Mouse (Mus musculus) MEL (cell line): ENCODE data around the gene Aim2. TPM values are rescaled to one million over a fixed set of nuclear protein-coding genes. Genes with fewer than 3 reads are reported as not detected.

Experiments used
- DNase-seq: peaks from one replicate; pipeline ENCODE4 v3.0.0; 2011; ENCODE audit warnings: low read depth, low spot score
- H3K27ac ChIP-seq: 2 replicates; pipeline ENCODE4 v1.5.1; 2012; ENCODE audit warnings: low read depth, mild to moderate bottlenecking, control low read depth, low read length, moderate library complexity; ENCODE audit not compliant: control insufficient read depth
- H3K27me3 ChIP-seq, 2 experiments: fragments of 150-350 bp in 1 of 2; sonication (generic) in 1 of 2; 2 replicates each; pipeline ENCODE4 v1.6.1; 2012; ENCODE audit warnings: low read length in 2 of 2, mild to moderate bottlenecking in 2 of 2, improper control_type of control experiment in 1 of 2, moderate library complexity in 1 of 2; ENCODE audit not compliant: insufficient read depth in 2 of 2, control insufficient read depth in 1 of 2
- H3K36me3 ChIP-seq, 2 experiments: 2 replicates each; pipeline ENCODE4 v1.6.1; 2012 to 2014; ENCODE audit warnings: low read length in 2 of 2, improper control_type of control experiment in 1 of 2, inconsistent platforms in 1 of 2, mild to moderate bottlenecking in 1 of 2; ENCODE audit not compliant: insufficient read depth in 2 of 2, control insufficient read depth in 1 of 2
- H3K4me1 ChIP-seq, 2 experiments: fragments of 150-350 bp in 1 of 2; sonication (generic) in 1 of 2; 2 replicates each; pipeline ENCODE4 v1.6.1; 2012; ENCODE audit warnings: low read length in 2 of 2, improper control_type of control experiment in 1 of 2, mild to moderate bottlenecking in 1 of 2; ENCODE audit not compliant: insufficient read depth in 2 of 2, control insufficient read depth in 1 of 2
- H3K4me3 ChIP-seq, 2 experiments: fragments of 150-350 bp in 1 of 2; sonication (generic) in 1 of 2; 2 replicates each; pipeline ENCODE4 v1.5.1; 2012; ENCODE audit warnings: low read depth in 2 of 2, low read length in 2 of 2, mild to moderate bottlenecking in 2 of 2, moderate library complexity in 2 of 2, control low read depth in 1 of 2, improper control_type of control experiment in 1 of 2; ENCODE audit not compliant: control insufficient read depth in 1 of 2, insufficient read depth in 1 of 2
- H3K79me2 ChIP-seq: 2 replicates; pipeline ENCODE4 v1.6.1; 2012; ENCODE audit warnings: mild to moderate bottlenecking, low read length, moderate library complexity; ENCODE audit not compliant: control insufficient read depth, poor library complexity, insufficient read depth
- H3K9ac ChIP-seq: 2 replicates; pipeline ENCODE4 v1.6.1; 2012; ENCODE audit warnings: low read depth, mild to moderate bottlenecking, control low read depth, low read length, moderate library complexity; ENCODE audit not compliant: control insufficient read depth, poor library complexity, severe bottlenecking
- H3K9me3 ChIP-seq: fragments of 150-350 bp; sonication (generic); replicated peaks from 2 replicates; pipeline ENCODE4 v1.6.1; 2012; ENCODE audit warnings: mild to moderate bottlenecking, low read length, improper control_type of control experiment, moderate library complexity; ENCODE audit not compliant: insufficient read depth
- BHLHE40 ChIP-seq: IDR thresholded peaks from 2 replicates; pipeline ENCODE4 v1.6.1; 2012; ENCODE audit warnings: low read depth, mild to moderate bottlenecking, inconsistent platforms, low read length, improper control_type of control experiment, borderline replicate concordance
- CTCF ChIP-seq, 3 experiments: IDR thresholded peaks in 2 of 3; conservative IDR thresholded peaks in 1 of 3; 2 replicates each; pipeline ENCODE4 v1.5.1; 2011 to 2012; ENCODE audit warnings: low read length in 3 of 3, low read depth in 2 of 3, mild to moderate bottlenecking in 2 of 3, improper control_type of control experiment in 1 of 3, inconsistent platforms in 1 of 3, mixed read lengths in 1 of 3, moderate library complexity in 1 of 3; ENCODE audit not compliant: control insufficient read depth in 1 of 3, insufficient read depth in 1 of 3, poor library complexity in 1 of 3, severe bottlenecking in 1 of 3
- ELF1 ChIP-seq: IDR thresholded peaks from 2 replicates; pipeline ENCODE4 v1.6.1; 2014; ENCODE audit warnings: low read depth, mild to moderate bottlenecking, inconsistent platforms, low read length, improper control_type of control experiment, moderate library complexity
- ETS1 ChIP-seq: IDR thresholded peaks from 2 replicates; pipeline ENCODE4 v1.6.1; 2012; ENCODE audit warnings: low read depth, mild to moderate bottlenecking, inconsistent platforms, low read length, improper control_type of control experiment, moderate library complexity
- GABPA ChIP-seq: IDR thresholded peaks from 2 replicates; pipeline ENCODE4 v1.6.1; 2012; ENCODE audit warnings: low read depth, mild to moderate bottlenecking, inconsistent platforms, low read length, improper control_type of control experiment, moderate library complexity
- GATA1 ChIP-seq: IDR thresholded peaks from 2 replicates; pipeline ENCODE4 v1.6.1; 2011; ENCODE audit warnings: low read depth, low read length, improper control_type of control experiment
- JUND ChIP-seq: IDR thresholded peaks from 2 replicates; pipeline ENCODE4 v1.6.1; 2011; ENCODE audit warnings: low read depth, mild to moderate bottlenecking, improper control_type of control experiment, low read length
- KAT2A ChIP-seq: conservative IDR thresholded peaks from 2 replicates; pipeline ENCODE4 v1.6.1; 2012; ENCODE audit warnings: low read depth, low read length, improper control_type of control experiment, inconsistent platforms
- MAFK ChIP-seq: IDR thresholded peaks from 2 replicates; pipeline ENCODE4 v1.6.1; 2011; ENCODE audit warnings: low read depth, mild to moderate bottlenecking, low read length, improper control_type of control experiment, borderline replicate concordance
- MAZ ChIP-seq: IDR thresholded peaks from 2 replicates; pipeline ENCODE4 v1.6.1; 2012; ENCODE audit warnings: low read depth, mild to moderate bottlenecking, inconsistent platforms, low read length, improper control_type of control experiment
- MEF2A ChIP-seq: IDR thresholded peaks from 2 replicates; pipeline ENCODE4 v1.6.1; 2014; ENCODE audit warnings: low read depth, mild to moderate bottlenecking, inconsistent platforms, low read length, improper control_type of control experiment; ENCODE audit not compliant: poor library complexity, insufficient replicate concordance, severe bottlenecking; ENCODE audit errors: extremely low read depth
- MXI1 ChIP-seq: IDR thresholded peaks from 2 replicates; pipeline ENCODE4 v1.6.1; 2011; ENCODE audit warnings: mild to moderate bottlenecking, low read depth, low read length, improper control_type of control experiment
- MYB ChIP-seq: IDR thresholded peaks from 2 replicates; pipeline ENCODE4 v1.6.1; 2011; ENCODE audit warnings: mild to moderate bottlenecking, low read depth, low read length, improper control_type of control experiment
- NRF1 ChIP-seq: IDR thresholded peaks from 2 replicates; pipeline ENCODE4 v1.6.1; 2014; ENCODE audit warnings: low read depth, mild to moderate bottlenecking, inconsistent platforms, low read length, improper control_type of control experiment, moderate library complexity; ENCODE audit not compliant: poor library complexity, insufficient read depth, severe bottlenecking
- POLR2A ChIP-seq, 2 experiments: IDR thresholded peaks; 2 replicates each; pipeline ENCODE4 v1.6.1; 2011 to 2012; ENCODE audit warnings: low read length in 2 of 2, mild to moderate bottlenecking in 2 of 2, control low read depth in 1 of 2, improper control_type of control experiment in 1 of 2, low read depth in 1 of 2, moderate library complexity in 1 of 2; ENCODE audit not compliant: control insufficient read depth in 1 of 2, insufficient read depth in 1 of 2, poor library complexity in 1 of 2
- RAD21 ChIP-seq: IDR thresholded peaks from 2 replicates; pipeline ENCODE4 v1.6.1; 2011; ENCODE audit warnings: mild to moderate bottlenecking, low read depth, low read length, improper control_type of control experiment
- SMC3 ChIP-seq: IDR thresholded peaks from 2 replicates; pipeline ENCODE4 v1.6.1; 2011; ENCODE audit warnings: low read depth, low read length, improper control_type of control experiment
- TAL1 ChIP-seq: IDR thresholded peaks from 2 replicates; pipeline ENCODE4 v1.6.1; 2012; ENCODE audit warnings: mild to moderate bottlenecking, inconsistent platforms, low read length, moderate library complexity, mixed read lengths
- TBP ChIP-seq: IDR thresholded peaks from 2 replicates; pipeline ENCODE4 v1.8.0; 2011; ENCODE audit warnings: low read depth, low read length, improper control_type of control experiment
- UBTF ChIP-seq: IDR thresholded peaks from 2 replicates; pipeline ENCODE4 v1.6.1; 2012; ENCODE audit warnings: low read depth, mild to moderate bottlenecking, inconsistent platforms, low read length, improper control_type of control experiment, moderate library complexity, borderline replicate concordance; ENCODE audit not compliant: insufficient read depth
- USF1 ChIP-seq: IDR thresholded peaks from 2 replicates; pipeline ENCODE4 v1.6.1; 2014; ENCODE audit warnings: low read depth, mild to moderate bottlenecking, inconsistent platforms, low read length, improper control_type of control experiment, moderate library complexity
- USF2 ChIP-seq, 2 experiments: IDR thresholded peaks; 2 replicates each; pipeline ENCODE4 v1.6.1; 2011 to 2012; ENCODE audit warnings: improper control_type of control experiment in 2 of 2, low read length in 2 of 2, borderline replicate concordance in 1 of 2, inconsistent platforms in 1 of 2, low read depth in 1 of 2, mild to moderate bottlenecking in 1 of 2; ENCODE audit not compliant: insufficient read depth in 1 of 2
- ZKSCAN1 ChIP-seq: IDR thresholded peaks from 2 replicates; pipeline ENCODE4 v1.6.1; 2012; ENCODE audit warnings: low read depth, mild to moderate bottlenecking, inconsistent platforms, low read length, improper control_type of control experiment, moderate library complexity
- polyA plus RNA-seq, 2 experiments: library from polyadenylated mRNA; stranded (reverse) in 1 of 2; unstranded in 1 of 2; fragments of >175 nt in 1 of 2; fragments of >200 nt in 1 of 2; gene quantifications; 2 replicates each; pipeline versions ENCODE4 v1.2.1 to v1.2.4; 2012; ENCODE audit warnings: low replicate concordance in 2 of 2, low read depth in 1 of 2; ENCODE audit not compliant: insufficient read length in 2 of 2, insufficient read depth in 1 of 2, missing spikeins in 1 of 2
- total RNA-seq: library from RNA; depleted of rRNA; stranded (reverse); fragments of 300-350 nt; gene quantifications from 2 replicates; pipeline ENCODE4 v1.2.3, GENCODE M21; 2012

The Aim2 gene
- total and polyA plus RNA-seq, 3 experiments, result 2.3 to 9.1 TPM; not detected in 1

- no peak overlapping the region for H3K27ac ChIP-seq
- H3K9me3 ChIP-seq, result no peaks in the 10 kb centered on the region
- H3K79me2 ChIP-seq, result no peaks in the 10 kb centered on the region
- H3K27me3 ChIP-seq, result no peaks in the 10 kb centered on the region
- no peaks in the 10 kb centered on the region; a peak in 1 of 4 replicates for H3K36me3 ChIP-seq
- no peak overlapping the region for H3K9ac ChIP-seq
- DNase-seq, result no peak
- TF ChIP-seq CTCF (IDR thresholded peaks at IDR 0.05 in 2 of 3, conservative IDR thresholded peaks at IDR 0.05 in 1 of 3; ENCODE audit: control insufficient read depth in 1 of 3, insufficient read depth in 1 of 3, low read depth in 2 of 3, low read length in 3 of 3, poor library complexity in 1 of 3, severe bottlenecking in 1 of 3) (no peak), BHLHE40 (no peak), KAT2A (no peak), MXI1 (no peak), ETS1 (no peak), MYB (no peak), USF1 (no peak), NRF1 (no peak)
- no peak overlapping the region for H3K4me3 ChIP-seq
- H3K4me1 ChIP-seq, result peaks cover 0 to 4% of the 10 kb centered on the region in 2 experiments; a peak in 1 of 4 replicates
Measured at GRCm38 (mm10) chr1:173381436-173381835, 30.8 kb downstream of the Aim2 start.

DNA sequence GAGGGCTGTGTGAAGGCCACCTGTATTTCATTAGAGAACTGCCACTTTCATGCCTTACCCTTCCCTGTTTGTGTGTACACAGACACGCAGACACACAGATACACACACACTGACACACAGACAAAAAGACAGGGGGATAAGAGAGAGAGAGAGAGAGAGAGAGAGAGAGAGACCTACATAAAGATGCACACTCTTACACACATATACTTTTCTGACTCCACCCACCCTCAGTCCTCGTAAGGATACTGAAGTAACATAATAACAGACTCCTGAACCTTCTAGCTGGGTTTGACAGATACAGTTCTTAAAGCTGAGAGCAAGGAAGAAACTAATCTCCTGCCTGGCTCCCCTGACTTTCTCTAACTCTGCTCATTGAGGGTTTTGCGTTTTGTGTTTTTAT, 38.8 kb downstream of the Aim2 start:
- H3K4me3 ChIP-seq, result no peak overlapping the region
- no peaks in the 10 kb centered on the region; a peak in 1 of 4 replicates for H3K4me1 ChIP-seq
- H3K9me3 ChIP-seq, result no peaks in the 10 kb centered on the region
- H3K27me3 ChIP-seq, result no peaks in the 10 kb centered on the region
- H3K79me2 ChIP-seq, result no peaks in the 10 kb centered on the region
- DNase-seq, result no peak
- H3K27ac ChIP-seq, result no peak overlapping the region
- TF ChIP-seq RAD21, result no peak
- no peaks in the 10 kb centered on the region for H3K36me3 ChIP-seq
- no peak overlapping the region for H3K9ac ChIP-seq

- Histone ChIP-seq H3K36me3 (no peaks in the 10 kb centered on the region; a peak in 1 of 4 replicates), H3K27me3 (no peaks in the 10 kb centered on the region), H3K27ac (no peak overlapping the region), H3K79me2 (no peaks in the 10 kb centered on the region), H3K9ac (no peak overlapping the region), H3K9me3 (no peaks in the 10 kb centered on the region), H3K4me3 (no peak overlapping the region), H3K4me1 (no peaks in the 10 kb centered on the region)
- TF ChIP-seq TBP (no peak), USF2 (IDR thresholded peaks at IDR 0.05; ENCODE audit: borderline replicate concordance in 1 of 2, insufficient read depth in 1 of 2, low read depth in 1 of 2, low read length in 2 of 2) (no peak), GABPA (no peak), ELF1 (no peak), MAZ (no peak), POLR2A (IDR thresholded peaks at IDR 0.05; ENCODE audit: control insufficient read depth in 1 of 2, insufficient read depth in 1 of 2, low read depth in 1 of 2, low read length in 2 of 2, poor library complexity in 1 of 2) (no peak), CTCF (IDR thresholded peaks at IDR 0.05 in 2 of 3, conservative IDR thresholded peaks at IDR 0.05 in 1 of 3; ENCODE audit: control insufficient read depth in 1 of 3, insufficient read depth in 1 of 3, low read depth in 2 of 3, low read length in 3 of 3, poor library complexity in 1 of 3, severe bottlenecking in 1 of 3) (no peak), TAL1 (no peak), MEF2A (no peak), RAD21 (no peak), MYB (no peak), KAT2A (no peak), MAFK (no peak), GATA1 (no peak), JUND (no peak), USF1 (no peak), SMC3 (no peak), UBTF (no peak), ZKSCAN1 (no peak)
- DNase-seq, result no peak
Measured at GRCm38 (mm10) chr1:173389901-173390401, 39.3 kb downstream of the Aim2 start.
